Mouse (Mus musculus): ENCODE measurements around the gene Arhgef28. TPM values are rescaled to one million over a fixed set of nuclear protein-coding genes. Genes with fewer than 3 reads are reported as not detected.
A peak's percentile ranks its signal among the peaks of the same experiment; 100 is the strongest.

The Arhgef28 gene
- total RNA-seq, 4 experiments from 2014 or later, result 15.1 to 41.9 (median 31.5) TPM

DNA sequence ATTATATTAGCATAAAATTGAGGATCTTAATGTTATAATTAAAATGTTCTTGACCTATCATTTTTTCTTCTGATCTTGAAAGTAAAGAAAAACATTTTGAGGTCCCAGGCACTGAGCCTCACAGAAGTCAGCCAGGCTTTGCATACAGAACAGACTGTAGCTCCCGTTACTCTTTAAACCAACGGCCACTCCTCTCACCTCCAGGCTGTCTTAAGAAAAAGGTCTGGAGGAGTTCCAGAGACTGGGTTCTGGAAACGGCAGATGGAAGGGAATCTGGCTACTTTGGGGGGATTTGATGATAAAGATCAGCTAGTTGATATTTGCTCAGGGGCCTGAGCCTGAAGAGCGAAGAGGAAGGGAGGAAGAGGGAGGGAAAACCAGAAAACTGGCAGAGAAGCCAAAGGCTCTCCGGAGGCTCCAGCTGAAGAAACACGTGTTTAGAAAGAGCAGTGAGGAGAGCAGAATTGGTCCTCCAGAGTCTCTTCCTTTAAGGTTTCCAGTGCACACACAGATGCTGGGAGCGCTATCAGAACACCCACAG, 251.2 kb downstream of the Arhgef28 start:
- DNase-seq, result no peak

GRCm38 (mm10) chr13:97954051-97954450, 252.2 kb downstream of the Arhgef28 start:
- no peak for DNase-seq

DNA sequence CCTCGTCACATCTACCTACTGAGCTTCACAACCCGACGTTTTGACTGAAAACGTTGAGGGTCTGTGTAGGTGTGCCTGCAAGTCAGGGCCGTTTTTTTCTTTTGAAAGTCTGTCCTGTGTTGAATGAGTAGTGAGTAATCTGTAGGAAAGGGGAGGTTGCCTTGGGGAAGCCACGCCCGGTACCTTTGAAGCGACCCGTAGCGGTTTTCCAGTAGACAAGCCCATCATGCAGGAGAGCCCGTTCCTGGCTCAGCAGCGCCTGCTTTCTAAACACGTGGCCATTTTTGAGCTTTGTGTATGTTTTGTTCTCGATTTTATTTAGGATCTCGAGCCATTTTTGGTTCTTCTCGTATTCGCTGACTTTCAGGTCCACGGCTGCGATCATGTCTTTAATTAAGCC, 252.7 kb downstream of the Arhgef28 start:
- no peak for DNase-seq

GRCm38 (mm10) chr13:97948856-97949255, 257.4 kb downstream of the Arhgef28 start:
- DNase-seq, result no peak

GRCm38 (mm10) chr13:97947598-97947997, 258.6 kb downstream of the Arhgef28 start:
- no peak for DNase-seq

DNA sequence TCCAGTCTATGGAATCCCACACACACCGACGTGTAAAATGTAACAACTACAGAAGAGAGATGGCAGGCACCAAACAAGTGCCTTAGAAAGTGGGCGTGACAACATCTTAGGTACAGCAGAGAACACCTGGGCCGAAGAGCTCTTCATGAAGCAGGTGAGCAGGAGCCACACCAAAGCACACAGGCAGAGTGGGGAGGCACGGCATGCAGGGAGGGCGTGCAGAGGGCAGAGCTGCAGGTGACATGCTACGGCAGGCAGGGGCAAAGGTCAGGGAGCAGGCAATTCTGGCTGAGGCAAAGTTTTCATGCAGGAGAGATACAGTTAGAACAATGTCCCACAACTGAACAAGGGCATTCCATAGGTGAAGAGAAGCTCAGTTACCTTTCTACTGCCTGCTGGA, 259.8 kb downstream of the Arhgef28 start:
- no peak for DNase-seq

DNA sequence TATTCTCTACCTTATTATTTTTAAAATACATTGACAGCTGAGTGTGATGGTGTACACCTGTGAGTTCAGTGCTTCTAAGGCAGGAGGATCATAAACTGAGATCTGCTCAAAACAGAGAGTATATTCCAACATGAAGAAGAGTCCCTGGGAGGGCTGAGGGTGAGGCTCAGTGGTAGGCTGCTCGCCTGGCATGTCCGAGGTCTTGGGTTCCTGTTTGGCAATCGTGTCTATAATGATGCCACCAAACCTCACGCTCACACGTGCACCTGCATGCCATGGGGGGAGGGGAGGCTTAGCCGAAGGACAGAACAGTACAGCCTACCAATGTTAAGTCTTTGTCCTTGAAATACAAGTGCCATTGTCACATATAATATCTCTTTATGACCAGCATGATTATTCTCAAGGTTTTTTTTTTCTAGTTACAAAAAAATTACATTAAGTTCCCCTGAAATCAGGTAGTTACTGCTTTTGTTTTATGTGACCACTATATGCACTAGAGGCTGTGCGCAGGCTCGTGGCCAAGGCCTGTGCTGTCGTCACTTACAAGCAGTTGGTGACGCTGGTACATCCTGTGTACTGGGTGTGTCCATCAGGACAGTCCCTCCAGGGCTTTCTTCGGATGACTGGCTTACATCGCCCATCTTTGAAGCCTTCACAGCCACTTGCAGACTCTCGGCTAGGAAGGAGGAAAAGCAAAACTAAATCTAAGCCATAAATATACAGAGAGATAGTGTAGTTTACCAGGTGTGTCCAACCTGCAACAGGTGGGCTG, 264.1 kb downstream of the Arhgef28 start:
- no peak for DNase-seq

- no peak for DNase-seq
Observed at GRCm38 (mm10) chr13:97941099-97941498, 265.1 kb downstream of the Arhgef28 start.

DNA sequence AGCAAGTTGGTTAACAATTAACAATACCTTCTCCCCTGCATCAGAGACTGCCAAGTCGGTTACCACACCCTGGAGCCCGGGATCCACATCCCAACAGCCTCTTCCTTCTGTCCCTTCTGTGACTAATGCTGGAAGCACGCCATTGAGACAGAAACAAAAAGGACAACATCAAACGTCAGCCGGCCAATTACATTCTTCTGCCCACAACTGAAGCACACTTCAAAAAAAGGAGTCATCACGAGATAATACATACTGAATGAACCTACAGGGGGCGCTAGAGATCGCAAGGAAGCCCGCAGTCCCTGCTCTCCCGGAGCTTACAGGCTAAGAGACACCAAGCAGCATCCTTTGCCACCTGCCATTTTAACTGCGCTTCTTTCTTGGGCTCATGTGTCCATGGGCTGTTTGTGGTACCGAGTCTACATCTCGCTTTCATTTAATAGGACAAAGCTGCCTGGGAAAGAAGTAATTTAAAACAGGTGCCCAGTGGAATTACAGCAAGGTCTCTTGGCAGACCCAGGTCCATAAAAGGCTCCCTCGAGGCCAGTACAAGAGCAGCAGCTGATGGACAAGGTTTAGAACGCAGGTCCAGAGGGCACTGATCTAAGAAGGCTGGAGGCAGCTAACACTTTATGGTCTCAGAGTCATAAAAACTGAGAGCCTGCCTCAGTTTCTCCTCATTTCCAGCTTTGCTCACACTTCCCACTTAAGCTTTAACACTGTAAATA, 266.6 kb downstream of the Arhgef28 start:
- DNase-seq, result no peak

DNA sequence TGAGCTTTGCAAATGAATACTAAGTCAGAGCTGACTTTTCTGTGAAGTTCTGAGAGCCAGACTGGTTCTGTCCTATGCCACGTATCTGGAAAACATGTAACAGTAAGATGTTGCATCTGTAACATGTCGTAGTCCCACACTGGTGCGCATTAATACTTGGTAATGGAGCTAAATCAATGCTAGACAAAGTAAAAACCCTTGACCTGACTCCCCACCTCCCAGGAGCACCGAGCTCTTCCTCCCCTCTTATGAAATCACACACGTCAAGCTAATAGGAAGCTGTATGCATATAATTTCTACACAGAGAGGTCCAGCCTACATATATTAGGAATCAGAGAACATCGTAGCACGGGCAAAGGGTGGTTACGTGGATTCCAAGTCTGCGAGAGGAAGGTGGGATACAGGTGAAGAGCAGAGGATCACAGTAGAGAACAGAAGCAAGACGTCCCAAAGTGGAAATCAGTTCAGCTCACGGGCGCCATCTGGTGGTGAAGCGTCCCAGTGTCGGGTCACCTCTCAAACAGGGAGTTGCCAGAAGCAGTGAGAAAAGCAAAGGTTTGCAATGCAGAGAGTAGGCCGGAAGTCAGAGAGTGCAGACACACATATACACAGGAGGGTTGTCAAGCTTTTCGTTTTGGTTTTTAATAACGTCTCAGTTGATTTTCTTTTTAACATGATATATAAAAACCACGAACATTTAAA, 267.5 kb downstream of the Arhgef28 start:
- peak; percentile 75 for DNase-seq

GRCm38 (mm10) chr13:97937919-97938318, 268.3 kb downstream of the Arhgef28 start:
- DNase-seq, result no peak

DNA sequence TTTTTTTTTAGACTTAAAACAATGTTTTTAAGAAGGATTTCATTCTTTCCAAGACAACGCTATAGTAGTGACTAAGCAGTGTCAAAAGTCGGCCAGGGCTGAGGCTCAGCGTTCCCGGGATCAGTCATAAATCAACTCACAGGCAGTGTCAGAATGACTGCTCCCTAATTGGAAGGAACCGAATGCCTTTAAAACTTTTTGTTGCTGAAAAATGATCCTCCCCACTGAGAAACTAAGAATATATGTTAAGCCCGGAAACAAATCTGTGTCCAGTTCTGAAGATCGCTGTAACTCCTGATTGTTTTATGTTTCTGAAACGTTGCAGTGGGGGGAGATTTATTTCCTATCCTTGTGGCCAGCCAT, 278.1 kb downstream of the Arhgef28 start:
- DNase-seq, result peak; percentile 50

DNA sequence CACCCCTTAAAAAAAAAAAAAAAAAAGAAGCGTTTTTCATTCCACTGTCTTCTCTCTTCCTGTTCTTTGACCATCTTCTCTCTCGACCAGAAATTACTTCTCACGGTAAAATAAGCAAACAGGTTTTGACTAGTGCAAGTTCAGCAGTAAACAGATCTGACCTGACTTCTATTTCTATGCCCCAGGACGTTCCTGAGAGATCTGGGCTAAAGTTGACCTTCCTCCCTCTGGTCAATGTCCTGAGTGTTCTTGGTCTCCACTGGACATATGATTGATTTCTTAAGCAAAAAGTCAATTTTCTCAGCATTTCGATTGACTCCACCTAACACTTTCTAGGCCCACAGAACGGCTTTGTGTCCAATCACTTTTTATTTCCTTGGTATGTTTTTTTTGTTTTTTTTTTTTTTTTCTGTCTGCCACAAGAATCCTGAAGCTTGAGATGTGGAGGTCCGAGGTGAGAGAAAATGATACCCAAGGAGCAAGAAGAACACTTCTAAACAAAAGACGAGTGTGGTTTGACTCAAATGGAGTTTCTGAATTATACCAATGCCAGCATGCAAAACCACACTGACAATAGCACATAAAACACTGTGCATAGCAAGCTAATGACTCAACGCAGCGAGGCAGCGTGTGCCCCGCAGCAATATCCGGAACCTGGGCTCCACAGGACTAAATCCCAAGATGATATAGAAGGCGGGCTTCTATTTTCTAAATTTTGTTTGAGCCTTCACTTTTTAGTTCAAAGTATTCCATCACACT, 278.7 kb downstream of the Arhgef28 start:
- DNase-seq, result no peak

DNA sequence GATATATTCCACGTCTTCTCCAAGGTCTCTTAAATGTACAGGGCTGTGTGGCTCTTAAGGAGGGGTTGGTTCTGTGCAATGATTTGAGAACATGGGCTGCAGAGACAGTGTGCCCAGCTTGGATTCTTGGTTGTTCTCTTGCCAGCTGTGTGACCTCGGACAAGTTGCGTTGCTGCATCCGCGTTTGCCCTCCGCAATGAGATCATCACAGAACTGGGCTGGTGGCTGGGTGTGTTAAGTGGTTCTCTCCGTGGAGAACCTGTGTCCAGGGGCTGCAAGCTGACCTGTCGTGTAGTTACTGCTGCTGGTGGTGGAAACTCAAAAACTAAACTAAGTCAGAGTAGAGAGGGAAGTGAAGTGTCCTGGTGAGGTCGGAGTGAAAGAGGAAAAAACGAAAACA, 279.9 kb downstream of the Arhgef28 start:
- DNase-seq, result peak; percentile 55

DNA sequence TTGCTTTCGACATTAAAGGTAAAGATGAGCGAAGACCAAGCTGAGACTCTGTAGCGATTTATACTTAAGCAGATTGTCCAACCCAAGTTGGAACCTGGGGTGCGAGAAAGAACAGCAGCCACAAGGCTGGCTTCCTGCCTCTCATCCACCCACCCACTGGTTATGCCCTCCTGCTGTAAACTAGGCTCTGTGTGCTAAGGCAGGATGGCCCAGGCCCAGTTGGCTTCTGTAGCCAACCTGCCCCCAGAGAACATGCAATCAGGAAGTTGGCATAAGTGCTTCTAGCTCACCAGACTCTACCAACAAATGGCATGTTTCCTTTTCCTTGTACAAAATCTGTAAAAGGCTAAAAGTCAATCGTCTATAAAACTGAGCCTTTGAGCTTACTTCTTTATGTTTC, 283.2 kb downstream of the Arhgef28 start:
- no peak for DNase-seq

DNA sequence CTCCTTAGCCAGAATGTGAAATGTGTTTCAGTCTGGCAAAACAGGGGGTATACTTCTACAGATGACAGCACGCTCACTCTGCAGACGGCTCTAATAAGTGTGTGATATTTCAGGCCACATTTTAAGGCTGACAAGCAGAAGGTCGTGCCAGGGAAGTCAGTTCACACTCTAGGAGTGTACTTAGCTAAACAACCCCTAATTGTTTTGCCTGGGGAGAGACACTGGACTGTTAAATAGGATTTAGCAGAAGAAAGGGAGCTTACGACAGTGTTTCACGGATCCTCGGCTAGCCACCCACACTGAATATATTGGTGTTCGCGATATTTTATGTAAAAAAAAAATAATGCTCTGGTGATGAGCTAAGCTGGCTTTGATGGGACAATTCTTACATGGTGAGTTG, 286.6 kb downstream of the Arhgef28 start:
- no peak for DNase-seq

GRCm38 (mm10) chr13:97918117-97918900, 287.9 kb downstream of the Arhgef28 start:
- DNase-seq, result no peak

DNA sequence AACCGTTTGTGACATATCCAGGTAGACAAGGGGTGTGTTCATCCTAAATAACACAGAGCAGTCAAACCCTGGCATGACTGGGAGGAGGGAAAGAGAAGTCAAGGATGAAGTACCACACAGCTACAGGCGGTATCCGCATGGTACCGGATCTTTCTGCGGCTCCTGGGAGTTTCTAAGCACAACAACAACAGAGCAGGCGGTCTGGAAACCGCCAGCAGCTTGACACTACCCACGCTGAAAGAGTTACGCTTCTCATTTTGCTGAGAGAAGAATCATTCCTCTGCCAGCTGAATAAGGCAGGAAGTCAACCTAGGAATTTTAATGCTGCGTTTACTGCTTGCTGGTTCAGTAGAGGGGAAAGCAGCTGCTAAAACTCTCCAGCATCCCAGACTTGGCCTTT, 295.2 kb downstream of the Arhgef28 start:
- DNase-seq, result no peak

DNA sequence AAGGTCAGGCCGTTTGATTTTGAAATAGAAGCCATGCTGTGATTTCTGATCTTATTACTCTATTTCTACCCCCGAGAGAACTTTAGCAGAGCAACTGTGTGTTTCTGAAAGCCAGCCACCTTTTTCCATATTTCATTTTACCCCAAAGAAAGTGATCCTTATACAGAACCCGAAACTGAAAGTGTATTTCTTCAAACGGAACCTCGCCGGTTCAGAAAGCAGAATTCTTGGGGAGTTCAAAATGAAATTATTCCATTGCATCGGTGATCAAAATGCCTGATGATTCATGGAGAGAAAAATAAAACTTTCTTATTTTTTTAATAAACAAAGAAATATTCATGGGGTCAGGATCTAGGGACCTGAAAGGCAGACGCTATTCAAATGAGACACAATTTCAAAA, 303.4 kb downstream of the Arhgef28 start:
- DNase-seq, result no peak

GRCm38 (mm10) chr13:97900380-97900758, 305.9 kb downstream of the Arhgef28 start:
- DNase-seq, result no peak

DNA sequence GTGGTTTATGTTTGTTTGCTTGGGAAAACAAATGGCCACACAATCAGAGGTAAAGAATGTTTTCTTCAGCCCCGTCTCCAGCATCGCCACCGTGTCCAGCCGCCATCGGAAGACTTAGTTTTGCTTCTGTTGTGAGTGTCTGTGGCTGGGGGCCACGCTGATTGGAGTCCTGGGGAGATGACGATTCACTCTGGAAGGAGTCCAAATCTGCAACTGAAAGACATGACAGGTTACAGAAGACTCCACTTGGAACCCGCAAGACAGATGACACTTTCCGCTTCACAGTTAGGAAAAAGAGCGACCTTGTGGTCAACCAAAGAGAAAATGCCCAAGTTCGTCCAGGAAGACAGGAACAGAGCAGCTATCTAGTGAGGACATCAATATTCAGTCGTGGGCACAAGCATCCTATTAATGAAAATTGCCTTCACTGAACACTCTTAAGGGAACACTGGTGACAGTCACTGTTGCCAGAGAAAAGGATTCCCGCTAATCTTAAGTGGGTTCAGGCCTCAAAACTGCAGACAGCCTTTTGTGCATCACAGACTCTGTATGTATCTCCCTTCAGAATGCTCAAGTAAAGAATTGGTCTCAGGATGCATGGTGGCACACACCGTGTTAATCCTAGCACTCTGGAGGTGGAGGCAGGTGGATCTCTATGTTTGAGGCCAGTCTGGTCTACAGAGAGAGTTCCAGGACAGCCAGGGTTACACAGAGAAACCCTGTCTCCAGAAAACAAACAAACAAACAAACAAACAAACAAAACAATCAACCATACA, 306.4 kb downstream of the Arhgef28 start:
- no peak for DNase-seq

Data from adrenal gland, adult 8-10 months (tissue).